Mouse (Mus musculus) common myeloid progenitor, adult 5-6 weeks (primary cell): ENCODE results near the gene Gm28079. TPM values are rescaled to one million over a fixed set of nuclear protein-coding genes. Genes with fewer than 3 reads are reported as not detected.
"Not testable (repeated sequence)": the region's sequence is repeated elsewhere in the genome, so short reads cannot be mapped to it uniquely, and the experiment has no call there.

ENCODE experiments used
- ATAC-seq: replicated peaks from 2 replicates; pipeline ENCODE4 v1.8.0; 2016; ENCODE audit warnings: low read depth, mild to moderate bottlenecking, moderate TSS enrichment, inconsistent platforms; ENCODE audit not compliant: poor library complexity, severe bottlenecking
- total RNA-seq: library from RNA; stranded (forward); fragments of 200-1000, 187-1606 nt; gene quantifications from 2 replicates; pipeline ENCODE4 v1.2.3, GENCODE M21; 2017

The Gm28079 gene
- not detected in 2 replicates for total RNA-seq

GRCm38 (mm10) chrY:70014799-70015198, at the start of gene Gm28079:
Gene Gm28079, minus strand, starts transcription at chrY:70014899.
- not testable (repeated sequence) for ATAC-seq
